Mouse (Mus musculus) C2C12 (cell line): ENCODE measurements around the gene Hspa1a. TPM values are rescaled to one million over a fixed set of nuclear protein-coding genes. Genes with fewer than 3 reads are reported as not detected.
"Not testable (repeated sequence)": the region's sequence is repeated elsewhere in the genome, so short reads cannot be mapped to it uniquely, and the experiment has no call there.

Experiments
- H3K27me3 ChIP-seq: one replicate; pipeline ENCODE4 v1.6.1; 2011; ENCODE audit not compliant: control insufficient read depth, insufficient read depth, insufficient read length
- H3K36me3 ChIP-seq: one replicate; pipeline ENCODE4 v1.6.1; 2011; ENCODE audit not compliant: control insufficient read depth, insufficient read depth
- H3K4me3 ChIP-seq: one replicate; pipeline ENCODE4 v1.5.1; 2011; ENCODE audit warnings: mild to moderate bottlenecking, control low read depth; ENCODE audit not compliant: poor library complexity, insufficient read depth, severe bottlenecking
- H3K79me2 ChIP-seq: one replicate; pipeline ENCODE4 v1.6.1; 2011; ENCODE audit not compliant: control insufficient read depth, insufficient read depth
- H3K79me3 ChIP-seq: one replicate; pipeline ENCODE4 v1.6.1; 2011; ENCODE audit warnings: low read depth, control low read depth
- H3ac ChIP-seq: one replicate; pipeline ENCODE3; 2011; ENCODE audit warnings: low read depth; ENCODE audit not compliant: control insufficient read depth, insufficient read length
- CEBPB ChIP-seq: IDR thresholded peaks from one replicate; pipeline ENCODE4 v1.6.1; 2011; ENCODE audit warnings: low read depth, mild to moderate bottlenecking, control low read depth, moderate library complexity
- CTCF ChIP-seq: IDR thresholded peaks from one replicate; pipeline ENCODE4 v1.5.1; 2011; ENCODE audit not compliant: control insufficient read depth, insufficient read depth, insufficient read length
- FOSL1 ChIP-seq: IDR thresholded peaks from one replicate; pipeline ENCODE4 v1.8.0; 2011; ENCODE audit warnings: mild to moderate bottlenecking, low read length; ENCODE audit not compliant: poor library complexity, insufficient read depth, severe bottlenecking
- MAX ChIP-seq: IDR thresholded peaks from one replicate; pipeline ENCODE4 v1.6.1; 2011; ENCODE audit warnings: mild to moderate bottlenecking, control low read depth
- MYOD1 ChIP-seq: IDR thresholded peaks from one replicate; pipeline ENCODE4 v1.6.1; 2011; ENCODE audit warnings: low read depth; ENCODE audit not compliant: control insufficient read depth, insufficient read length
- MYOG ChIP-seq: IDR thresholded peaks from one replicate; pipeline ENCODE4 v1.6.1; 2011; ENCODE audit not compliant: control insufficient read depth, insufficient read length; ENCODE audit errors: extremely low read depth
- USF1 ChIP-seq: IDR thresholded peaks from one replicate; pipeline ENCODE4 v1.6.1; 2011; ENCODE audit warnings: low read depth, mild to moderate bottlenecking, control low read depth, moderate library complexity
- polyA plus RNA-seq: library from polyadenylated mRNA; unstranded; fragments of >200 nt; fragmentation: generic; extraction: Trizol; gene quantifications from one replicate; pipeline ENCODE4 v1.2.1, GENCODE M21; 2012; ENCODE audit warnings: missing spikeins

The Hspa1a gene
- polyA plus RNA-seq, 1 experiment = 1.8 TPM

- Histone ChIP-seq H3K79me2 (peaks cover 30% of the 10 kb centered on the region), H3ac (peak overlapping the region; percentile 97), H3K27me3 (no peaks in the 10 kb centered on the region), H3K4me3 (peak overlapping the region; percentile 100), H3K36me3 (peaks cover 28% of the 10 kb centered on the region), H3K79me3 (peaks cover 22% of the 10 kb centered on the region)
- TF ChIP-seq CTCF (no peak), USF1 (peak; percentile 61), MYOD1 (no peak), MAX (no peak)
Measured at GRCm38 (mm10) chr17:34951636-34952377, 20.1 kb downstream of the Hspa1a start.

- Histone ChIP-seq H3K79me3 (peaks cover 22% of the 10 kb centered on the region), H3K27me3 (no peaks in the 10 kb centered on the region), H3K36me3 (peaks cover 28% of the 10 kb centered on the region), H3ac (peak overlapping the region; percentile 97), H3K79me2 (peaks cover 30% of the 10 kb centered on the region), H3K4me3 (peak overlapping the region; percentile 100)
- TF ChIP-seq CEBPB = no peak
- no peak for TF ChIP-seq MYOD1
- no peak for TF ChIP-seq USF1
- no peak for TF ChIP-seq MAX
- TF ChIP-seq FOSL1 = no peak
- TF ChIP-seq CTCF = no peak
- TF ChIP-seq MYOG = no peak
Measured at GRCm38 (mm10) chr17:34950514-34951455, 21.2 kb downstream of the Hspa1a start.

- peak overlapping the region; percentile 71 for H3ac ChIP-seq
- H3K36me3 ChIP-seq = peaks cover 28% of the 10 kb centered on the region
- no peaks in the 10 kb centered on the region for H3K27me3 ChIP-seq
- no peak overlapping the region for H3K4me3 ChIP-seq
- TF ChIP-seq CTCF (no peak), FOSL1 (no peak), MYOG (no peak), MAX (no peak), USF1 (no peak)
- H3K79me2 ChIP-seq = peaks cover 30% of the 10 kb centered on the region
- H3K79me3 ChIP-seq = peaks cover 22% of the 10 kb centered on the region
Measured at GRCm38 (mm10) chr17:34949553-34949969, 22.4 kb downstream of the Hspa1a start.

- not testable (repeated sequence) for H3K27me3 ChIP-seq, H3ac ChIP-seq, H3K4me3 ChIP-seq
- H3K79me2 ChIP-seq = peaks cover 30% of the 10 kb centered on the region
- H3K79me3 ChIP-seq = peaks cover 22% of the 10 kb centered on the region
- H3K36me3 ChIP-seq = peaks cover 28% of the 10 kb centered on the region
Measured at GRCm38 (mm10) chr17:34948721-34949552, 23.0 kb downstream of the Hspa1a start.

GRCm38 (mm10) chr17:34947606-34948005 lies 24.4 kb downstream of the Hspa1a start:
- H3K79me3 ChIP-seq = peaks cover 22% of the 10 kb centered on the region
- H3K27me3 ChIP-seq = no peaks in the 10 kb centered on the region
- H3K79me2 ChIP-seq = peaks cover 30% of the 10 kb centered on the region
- peaks cover 28% of the 10 kb centered on the region for H3K36me3 ChIP-seq
- TF ChIP-seq MYOG = no peak
- peak; percentile 3 for TF ChIP-seq CTCF
- no peak overlapping the region for H3K4me3 ChIP-seq
- H3ac ChIP-seq = no peak overlapping the region

- H3ac ChIP-seq = no peak overlapping the region
- H3K79me2 ChIP-seq = peaks cover 22% of the 10 kb centered on the region
- H3K27me3 ChIP-seq = no peaks in the 10 kb centered on the region
- H3K79me3 ChIP-seq = peaks cover 15% of the 10 kb centered on the region
- H3K4me3 ChIP-seq = no peak overlapping the region
- H3K36me3 ChIP-seq = peaks cover 24% of the 10 kb centered on the region
- TF ChIP-seq CTCF (no peak), FOSL1 (no peak), MYOD1 (no peak), MAX (no peak), MYOG (no peak), USF1 (no peak), CEBPB (no peak)
Measured at GRCm38 (mm10) chr17:34946486-34947140, 25.3 kb downstream of the Hspa1a start.
